Mouse (Mus musculus) kidney, postnatal 10 days (tissue): Measurements from ENCODE around the gene Ifit2.

Experiments
- DNase-seq: peaks from one replicate; pipeline ENCODE4 v3.0.0; 2021; ENCODE audit warnings: mixed read lengths

Ifit2 gene

DNA sequence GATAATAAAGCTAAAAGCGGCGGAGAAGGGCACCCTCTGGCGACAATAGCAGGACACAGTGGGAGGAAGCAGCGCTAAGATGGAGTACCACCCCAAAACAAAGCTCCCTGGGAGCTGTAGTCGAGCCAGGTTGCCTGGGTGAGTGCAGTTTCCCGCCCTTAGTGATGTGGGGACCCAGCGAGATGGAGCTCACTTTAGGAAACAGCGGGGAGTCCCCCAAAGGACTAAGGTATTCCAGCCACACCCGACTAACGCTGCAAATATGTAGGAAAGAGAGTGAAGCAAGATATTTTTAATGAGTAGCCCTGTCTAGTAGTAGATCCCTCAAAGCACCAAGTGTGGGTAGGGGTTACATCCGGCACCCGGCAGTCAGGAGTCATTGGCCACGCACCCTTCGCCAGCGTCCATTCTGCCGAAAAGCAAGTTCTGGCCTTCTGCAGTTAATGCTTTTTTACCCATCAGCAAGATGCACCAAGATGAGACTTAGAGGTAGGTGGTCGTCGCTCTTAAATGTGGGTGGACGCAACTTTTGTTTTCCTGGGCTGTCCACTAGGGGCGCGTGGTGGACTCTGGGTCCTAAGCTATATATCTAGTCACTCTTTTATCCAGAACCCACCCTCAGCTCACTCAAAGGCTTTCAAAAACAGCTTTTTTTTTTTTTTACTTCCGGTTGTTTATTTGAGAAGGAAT lies at the start of gene Ifit2:
Ifit2 (plus strand) TSS at position 161 of the 690 bp plus-strand sequence.
- peak; percentile 85 for DNase-seq

DNA sequence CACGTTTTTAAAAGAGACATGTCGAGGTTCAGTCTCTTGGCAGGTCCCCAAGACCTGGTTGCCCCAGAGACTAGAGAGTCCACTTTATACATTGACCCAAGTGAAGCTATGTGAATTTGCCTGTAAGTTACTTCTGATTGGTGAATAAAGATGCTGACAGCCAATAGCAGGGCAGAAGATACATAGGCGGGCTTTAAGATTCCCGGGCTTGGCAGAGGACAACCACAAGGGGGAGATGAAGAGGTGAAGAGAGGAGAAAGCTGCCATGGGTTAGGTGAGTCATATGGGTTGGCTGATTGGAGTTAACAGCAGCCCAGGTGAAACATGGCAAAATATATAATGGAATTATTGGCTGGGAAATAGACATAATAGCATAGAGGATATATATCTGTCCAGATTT lies 49.7 kb upstream of the Ifit2 start:
- DNase-seq = peak; percentile 82

DNA sequence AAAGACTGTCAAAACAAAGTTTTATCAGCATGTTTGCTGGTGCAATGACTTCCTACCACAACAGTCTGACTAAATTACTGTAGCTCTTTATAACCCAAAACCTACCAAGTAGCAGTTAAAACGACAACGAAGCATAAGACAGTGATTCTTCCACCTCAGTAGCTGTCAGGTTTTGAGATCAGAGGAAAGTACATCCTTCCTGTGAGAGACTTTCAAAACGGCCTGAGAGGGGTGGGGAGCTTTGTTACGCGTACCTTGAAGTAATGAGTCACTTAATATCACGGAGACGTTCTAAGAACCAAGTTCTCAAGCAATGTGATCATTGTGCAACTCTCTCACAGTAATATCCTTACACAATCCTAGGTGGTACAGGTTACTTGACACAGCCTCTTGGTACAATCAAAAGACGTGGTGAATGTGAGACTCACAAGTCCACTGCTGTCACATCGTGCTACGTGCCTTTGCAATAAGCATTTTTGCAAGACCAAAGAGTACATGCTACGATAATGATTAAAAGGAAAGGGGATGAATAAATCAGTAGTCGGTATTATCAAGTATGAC lies 45.3 kb upstream of the Ifit2 start:
- DNase-seq = no peak

GRCm38 (mm10) chr19:34510717-34511116 lies 39.8 kb upstream of the Ifit2 start:
- DNase-seq = peak; percentile 38

DNA sequence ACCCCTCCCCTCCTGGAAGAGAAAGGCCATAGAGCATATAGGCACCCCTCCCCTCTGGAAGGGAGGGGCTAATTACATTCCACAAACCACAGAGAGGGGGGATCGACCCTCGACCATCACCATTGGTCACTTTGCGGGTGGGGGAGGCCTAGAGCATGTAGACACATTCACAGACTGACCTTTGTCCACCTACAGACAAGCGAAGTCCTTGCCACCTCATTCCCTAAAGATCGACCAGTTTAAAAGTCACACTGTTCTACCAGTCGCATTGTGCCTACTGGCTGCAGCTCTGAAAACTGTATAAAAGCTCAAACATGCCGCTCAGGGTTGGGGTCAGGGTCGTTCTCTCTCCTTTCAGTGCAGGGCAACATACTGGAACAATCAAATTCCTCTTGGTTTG lies 39.0 kb upstream of the Ifit2 start:
- peak; percentile 42 for DNase-seq

DNA sequence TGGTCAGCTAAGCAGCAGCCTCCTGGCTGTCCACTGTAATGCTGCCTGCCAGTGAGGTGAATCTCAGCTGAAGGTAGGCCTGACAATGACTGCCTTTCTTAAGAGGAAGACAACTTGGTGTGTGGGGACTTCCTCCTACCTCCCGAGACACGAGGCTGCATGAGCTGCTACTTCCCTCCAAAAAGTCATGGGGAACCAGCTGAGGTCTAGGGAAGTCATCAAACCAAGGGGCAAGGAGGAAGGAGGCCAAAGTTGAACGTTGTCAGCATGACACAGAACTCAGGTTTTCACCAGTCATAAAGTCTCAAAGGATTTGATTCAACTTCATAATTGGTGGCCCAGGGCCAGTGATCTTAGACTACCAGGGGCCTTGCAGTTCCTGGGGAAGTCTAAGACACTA lies 34.8 kb upstream of the Ifit2 start:
- DNase-seq = no peak

GRCm38 (mm10) chr19:34516346-34516745 lies 34.1 kb upstream of the Ifit2 start:
- no peak for DNase-seq

DNA sequence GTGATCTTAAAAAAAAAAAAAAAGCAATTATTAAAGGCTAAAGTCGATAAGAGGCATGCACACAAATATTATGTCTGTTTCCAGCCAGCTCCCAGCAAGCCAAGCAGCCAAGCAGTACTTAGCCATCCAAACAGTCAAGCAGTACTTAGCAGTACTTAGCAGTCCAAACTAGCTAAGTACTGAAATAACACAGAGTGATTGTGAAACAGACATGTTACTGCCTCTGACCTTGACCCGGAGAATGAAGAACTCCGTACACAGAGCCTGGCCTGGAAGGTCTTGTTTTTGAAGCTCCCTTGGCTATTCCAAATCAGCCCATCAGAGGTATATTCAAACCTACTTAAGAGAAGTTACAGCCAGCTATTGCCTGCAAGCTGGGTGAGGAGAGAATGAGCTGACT lies 33.3 kb upstream of the Ifit2 start:
- DNase-seq = no peak

GRCm38 (mm10) chr19:34517812-34518594 lies 32.5 kb upstream of the Ifit2 start:
- DNase-seq = peak; percentile 52

DNA sequence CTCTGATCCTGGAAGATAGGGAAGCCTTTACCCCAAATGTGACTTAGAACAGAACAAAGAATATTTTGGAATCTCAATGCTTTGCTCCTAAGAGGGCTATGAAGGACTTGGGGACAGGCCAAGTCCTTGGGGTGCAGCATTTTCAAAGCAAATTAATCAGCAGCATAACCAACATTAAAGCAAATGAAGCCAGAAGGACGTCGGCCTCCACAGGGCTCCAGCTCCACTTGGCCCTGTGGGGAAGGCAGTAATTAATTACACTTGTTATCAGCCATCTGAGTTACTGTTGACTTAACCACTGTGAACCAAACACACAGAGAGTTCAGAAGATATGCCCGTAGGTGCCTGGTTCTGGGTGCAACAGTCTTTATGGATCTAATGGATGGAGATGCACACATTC lies 31.7 kb upstream of the Ifit2 start:
- no peak for DNase-seq

DNA sequence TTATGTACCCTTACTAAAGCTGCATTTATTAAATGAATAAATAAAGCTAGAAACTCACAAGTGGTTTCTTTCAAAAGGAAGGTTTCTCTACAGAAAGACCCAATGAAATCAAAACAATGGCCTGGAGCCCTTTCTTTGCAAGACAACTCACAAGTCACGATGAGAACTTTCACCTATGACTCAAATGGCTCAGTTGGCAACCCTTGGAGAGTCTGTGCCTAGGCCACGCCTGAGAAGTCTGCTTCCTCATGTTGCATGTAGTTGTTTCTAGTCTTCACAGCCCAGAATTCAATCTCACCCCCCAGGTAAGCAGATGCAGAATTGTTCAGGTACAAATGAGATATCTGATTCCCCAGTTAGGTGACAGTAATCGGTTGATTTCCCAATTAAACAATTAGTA lies 30.8 kb upstream of the Ifit2 start:
- DNase-seq = no peak

DNA sequence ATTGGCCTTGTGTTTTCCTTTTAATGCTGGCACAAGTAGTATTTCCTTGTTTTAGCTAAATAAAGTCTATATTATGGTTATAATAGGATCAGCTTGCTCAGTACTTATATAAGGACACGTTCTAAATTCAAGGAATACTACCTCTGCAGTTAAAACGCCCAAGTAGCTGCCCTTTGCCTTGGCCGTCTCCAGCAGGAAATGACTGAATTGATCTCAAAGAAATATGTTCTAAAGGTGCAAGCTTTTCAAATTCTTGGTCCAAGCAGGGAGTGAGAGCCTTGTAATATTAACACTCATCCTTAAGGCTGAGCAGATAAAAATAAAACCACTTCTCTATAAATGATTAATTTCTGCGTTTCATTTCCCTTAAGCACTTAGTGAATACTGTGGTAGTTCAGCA lies 30.4 kb upstream of the Ifit2 start:
- DNase-seq = no peak

DNA sequence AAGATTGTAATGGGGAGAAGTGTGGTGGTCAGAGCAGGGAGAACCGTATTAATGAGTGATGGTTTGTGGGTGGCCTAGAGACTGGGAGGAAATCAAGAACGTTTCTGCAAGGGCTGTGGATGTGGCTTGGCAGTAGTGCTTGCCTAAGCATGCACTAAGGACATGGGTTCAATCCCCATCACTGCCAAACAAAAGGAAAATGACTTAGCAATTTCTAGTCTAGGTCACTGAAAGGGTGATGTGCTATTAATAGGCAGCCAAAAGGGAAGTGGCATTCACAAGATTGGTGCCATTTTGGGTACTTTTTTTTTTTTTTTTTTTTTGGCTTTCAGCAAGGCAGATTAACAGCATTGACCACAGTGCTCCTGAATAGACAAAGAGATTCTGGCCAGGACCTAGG lies 29.1 kb upstream of the Ifit2 start:
- DNase-seq = no peak

GRCm38 (mm10) chr19:34521978-34522377 lies 28.5 kb upstream of the Ifit2 start:
- no peak for DNase-seq

- DNase-seq = no peak
Observed at GRCm38 (mm10) chr19:34523106-34523725, 27.3 kb upstream of the Ifit2 start.

DNA sequence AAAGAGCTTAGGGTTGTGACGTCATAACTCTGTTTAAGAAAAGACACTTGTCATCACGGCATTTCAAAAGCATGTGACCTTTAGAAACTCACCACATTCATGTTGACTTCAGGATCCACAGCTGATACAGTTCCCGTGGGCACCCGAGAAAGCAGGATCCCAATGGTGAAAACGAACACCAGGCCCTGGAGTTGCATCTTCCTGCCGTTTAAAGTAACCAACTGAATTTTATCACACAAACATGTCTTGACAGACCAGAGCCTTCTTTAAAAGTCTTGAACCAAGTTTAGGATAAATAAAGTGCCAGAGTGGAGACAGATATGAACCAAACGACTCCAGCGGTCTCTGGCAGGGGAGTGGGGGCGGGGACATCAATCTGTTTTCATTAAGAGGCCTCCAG lies 25.8 kb upstream of the Ifit2 start:
- DNase-seq = no peak

- DNase-seq = peak; percentile 48
Observed at GRCm38 (mm10) chr19:34526321-34526923, 24.1 kb upstream of the Ifit2 start.

GRCm38 (mm10) chr19:34526941-34527682 lies 23.4 kb upstream of the Ifit2 start, which contains the start of gene Lipa:
Gene Lipa (minus strand): TSS chr19:34527474.
- DNase-seq = peak; percentile 97

DNA sequence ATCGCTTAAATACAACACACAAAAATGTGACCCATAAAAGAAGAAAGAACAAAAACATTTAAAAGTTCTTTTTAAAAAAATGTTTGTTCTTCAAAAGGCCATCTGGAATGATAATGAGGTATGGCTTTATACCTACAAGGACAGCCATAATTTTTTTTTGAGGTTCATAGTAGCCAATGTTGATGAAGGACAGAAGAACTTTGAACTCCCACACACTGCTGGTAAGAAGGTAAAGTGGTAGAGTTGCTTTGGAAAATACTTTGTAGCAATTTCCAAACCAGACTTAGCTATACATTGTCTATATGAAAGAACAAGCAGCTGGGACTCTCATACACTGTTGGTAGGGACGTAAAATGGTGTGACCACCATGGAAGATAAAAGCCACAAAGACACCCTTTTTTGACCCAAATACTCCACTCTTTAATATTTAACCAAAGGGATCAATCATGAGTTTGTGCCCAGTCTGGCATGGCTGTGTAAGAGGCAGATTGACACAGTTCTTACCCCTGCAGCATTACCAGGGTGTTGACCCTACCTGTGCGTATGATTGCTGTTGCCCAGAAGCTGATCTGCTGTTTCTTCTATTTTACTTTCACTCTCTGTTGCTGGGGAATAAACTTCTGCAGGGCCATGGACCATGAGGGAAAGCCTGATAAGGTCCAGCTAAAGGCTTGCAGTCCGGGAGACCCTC lies 18.3 kb upstream of the Ifit2 start:
- no peak for DNase-seq

- no peak for DNase-seq
Observed at GRCm38 (mm10) chr19:34539422-34539821, 11.1 kb upstream of the Ifit2 start.

DNA sequence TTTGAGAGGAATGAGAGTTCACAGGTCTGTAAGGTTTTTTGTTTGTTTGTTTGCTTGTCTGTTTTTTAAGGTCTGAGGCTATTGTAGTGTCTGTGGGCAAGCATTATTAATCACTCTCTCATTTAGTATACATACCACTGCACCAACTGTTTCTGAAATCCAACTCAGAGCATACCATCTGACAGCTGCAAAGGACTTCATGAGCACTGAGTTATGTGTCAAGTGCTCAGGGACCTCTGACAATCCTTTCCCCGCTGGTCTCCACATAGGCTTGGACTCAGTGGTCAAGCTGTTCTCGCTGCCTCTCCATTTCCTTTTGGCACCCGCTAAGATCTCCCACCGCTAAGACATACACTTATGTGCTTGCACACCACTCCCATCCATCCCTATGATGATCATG lies 4.3 kb upstream of the Ifit2 start:
- no peak for DNase-seq

GRCm38 (mm10) chr19:34547976-34548375 lies 2.5 kb upstream of the Ifit2 start:
- peak; percentile 90 for DNase-seq
